Comparison of ENCODE assay signal across 8 mouse cellular contexts in genomic region chr5:37752027-37752967, GRCm38 (mm10). TPM values are rescaled to one million over a fixed set of nuclear protein-coding genes. Genes with fewer than 3 reads are reported as not detected.
DNase-seq lines count a peak whose midpoint lies in the region; ATAC-seq and TF ChIP-seq lines count a peak whose summit lies in the region.
"Had no signal": no experiment of that assay in that cellular context is flagged by ENCODE, and none has a peak within 500 bp of the region (broad histone marks: within the 10 kb centered on the region; RNA-seq: fewer than 3 reads in every experiment).

No protein-coding gene starts in this region.

- H3K27me3 ChIP-seq in intestine, embryonic 15.5 days (replicated peaks), result no peaks in the 10 kb centered on the region
- H3K27me3 ChIP-seq in midbrain, embryonic 14.5 days (ENCODE audit: control insufficient read depth, insufficient read depth, low read length), result no peaks in the 10 kb centered on the region
- H3K27me3 ChIP-seq: megakaryocyte, embryonic 14.5 days had no signal

- peak; percentile 58; the same call in 1 of the 2 replicates for ATAC-seq in common myeloid progenitor, adult 5-6 weeks (replicated peaks; ENCODE audit: low read depth, poor library complexity, severe bottlenecking)
- ATAC-seq in intestine, embryonic 15.5 days, result peak; percentile 78
- ATAC-seq in midbrain, embryonic 14.5 days (ENCODE audit: low FRiP score, low TSS enrichment), result peak; percentile 62

- no peak overlapping the region for H3K4me2 ChIP-seq in intestine, embryonic 15.5 days (replicated peaks)
- H3K4me2 ChIP-seq in midbrain, embryonic 14.5 days (ENCODE audit: low read length), result no peak overlapping the region

- H3K9ac ChIP-seq in intestine, embryonic 15.5 days, result no peak overlapping the region
- no peak overlapping the region for H3K9ac ChIP-seq in midbrain, embryonic 14.5 days (replicated peaks; ENCODE audit: low read length)

- DNase-seq in adrenal gland, adult 8-10 months, result peak; percentile 69
- peak; percentile 70 for DNase-seq in gastrocnemius, adult 2 months
- peak; percentile 39 to 43 for DNase-seq in left cerebral cortex, adult 8-10 months (ENCODE audit: low spot score in 2 of 2)
- peak; percentile 91 for DNase-seq in midbrain, embryonic 14.5 days
- peak; percentile 36 for DNase-seq in telencephalon, adult 2 months (ENCODE audit: low read depth, low spot score)

- H3K4me1 ChIP-seq in intestine, embryonic 15.5 days (replicated peaks), result no peaks in the 10 kb centered on the region
- H3K4me1 ChIP-seq in midbrain, embryonic 14.5 days (ENCODE audit: control insufficient read depth, insufficient read depth, low read length), result no peaks in the 10 kb centered on the region
- H3K4me1 ChIP-seq: megakaryocyte, embryonic 14.5 days had no signal

- 56% methylated on average over 8 of the region's 8 CpGs for WGBS in intestine, embryonic 15.5 days
- WGBS in midbrain, embryonic 14.5 days, result 60% methylated on average over 8 of the region's 8 CpGs

- H3K27ac ChIP-seq in gastrocnemius, adult 2 months, result no peak overlapping the region
- H3K27ac ChIP-seq in intestine, embryonic 15.5 days, result no peak overlapping the region
- no peak overlapping the region for H3K27ac ChIP-seq in midbrain, embryonic 14.5 days (replicated peaks; ENCODE audit: low read depth, low read length)

- no peak overlapping the region for H3K4me3 ChIP-seq in gastrocnemius, adult 2 months
- H3K4me3 ChIP-seq in intestine, embryonic 15.5 days (replicated peaks), result no peak overlapping the region
- H3K4me3 ChIP-seq in midbrain, embryonic 14.5 days (replicated peaks; ENCODE audit: low read depth, low read length), result no peak overlapping the region
- H3K4me3 ChIP-seq: megakaryocyte, embryonic 14.5 days had no signal

- no peaks in the 10 kb centered on the region for H3K36me3 ChIP-seq in intestine, embryonic 15.5 days
- H3K36me3 ChIP-seq in midbrain, embryonic 14.5 days (ENCODE audit: control insufficient read depth, insufficient read depth, low read length), result no peaks in the 10 kb centered on the region

- intact Hi-C loops in gastrocnemius, adult 2 months (cut with DNase I), result no loop called here

- TF ChIP-seq CTCF in gastrocnemius, adult 2 months (IDR thresholded peaks at IDR 0.05), result peak; percentile 69

- H3K9me3 ChIP-seq in intestine, embryonic 15.5 days, result no peaks in the 10 kb centered on the region
- no peaks in the 10 kb centered on the region for H3K9me3 ChIP-seq in midbrain, embryonic 14.5 days (ENCODE audit: control insufficient read depth, low read length)
- H3K9me3 ChIP-seq: megakaryocyte, embryonic 14.5 days had no signal

RNA-seq across cellular contexts. Expression of gene Cytl1, which starts 17.0 kb away (rescaled TPM):
- total RNA-seq in adrenal gland, adult 8-10 months (2022), result 1 to 10 TPM; 1.3 to 2.6 (median 2.6) TPM
- not detected in 2 replicates for total RNA-seq in common myeloid progenitor, adult 5-6 weeks (2017)
- 1 to 10 TPM; 3.0 to 3.9 TPM for total RNA-seq in gastrocnemius, adult 2 months (2021)
- 0.93 and 1.1 TPM in 2 replicates for polyA plus RNA-seq in intestine, embryonic 15.5 days (2015; fragmentation: Nextera tagmentation; extraction: Ambion mirVana)
- total RNA-seq in left cerebral cortex, adult 8-10 months (2022), result 1 to 10 TPM in 3 of 4 experiments, under 1 TPM in 1; 0.95 to 2.2 (median 1.6) TPM
- 0.27 TPM in 1 of 2 replicates, not detected in the other for polyA plus RNA-seq in midbrain, embryonic 14.5 days (2014; fragmentation: Nextera tagmentation; extraction: Ambion mirVana)

RNA-seq across cellular contexts. Expression of gene Stk32b, which starts 35.3 kb away (rescaled TPM):
- total RNA-seq in adrenal gland, adult 8-10 months (2022), result 1 to 10 TPM in 1 of 4 experiments, under 1 TPM in 3; 0.41 to 1.4 (median 0.84) TPM
- total RNA-seq in common myeloid progenitor, adult 5-6 weeks (2017), result not detected in 2 replicates
- under 1 TPM in 1 of 2 experiments, not detected in 1; 0.20 TPM for total RNA-seq in gastrocnemius, adult 2 months (2021)
- 0.29 and 0.35 TPM in 2 replicates for polyA plus RNA-seq in intestine, embryonic 15.5 days (2015; fragmentation: Nextera tagmentation; extraction: Ambion mirVana)
- total RNA-seq in left cerebral cortex, adult 8-10 months (2022), result 1 to 10 TPM; 1.5 to 2.6 (median 2.1) TPM
- 24.5 and 33.4 TPM in 2 replicates for polyA plus RNA-seq in midbrain, embryonic 14.5 days (2014; fragmentation: Nextera tagmentation; extraction: Ambion mirVana)

Comparison
In these comparisons a context has a peak if more than half of its experiments do, and no peak if none do; other contexts are left out.
1. DNase-seq: peak in every context shown above with its lines; median percentile 91 in midbrain, embryonic 14.5 days; 70 in gastrocnemius, adult 2 months; 69 in adrenal gland, adult 8-10 months; 41 in left cerebral cortex, adult 8-10 months; 36 in telencephalon, adult 2 months.